Mouse (Mus musculus): ENCODE data around the gene Mvk. TPM values are rescaled to one million over a fixed set of nuclear protein-coding genes. Genes with fewer than 3 reads are reported as not detected.

Gene Mvk
- polyA plus RNA-seq, 1 experiment: 46.0 TPM

DNA sequence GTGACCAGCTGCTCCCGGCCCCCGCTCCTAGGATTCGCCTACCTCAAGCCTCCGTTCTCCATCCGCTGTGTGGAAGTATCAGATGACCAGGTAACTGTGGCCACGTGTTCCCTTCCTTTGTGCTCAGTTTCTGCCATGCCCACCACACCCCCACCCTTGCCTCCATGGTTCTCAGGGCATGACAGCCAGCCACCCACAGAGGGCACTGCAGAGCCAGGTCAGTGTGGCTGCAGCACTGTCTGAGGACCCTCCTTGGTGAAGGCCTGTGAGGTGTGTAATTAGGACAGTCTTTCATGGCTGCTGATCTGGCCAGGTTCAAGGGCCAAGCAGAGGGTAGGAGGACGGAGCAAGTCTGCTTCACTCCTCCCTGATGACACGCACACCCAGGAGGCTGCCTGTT, 25.5 kb upstream of the Mvk start:
- no peaks in the 10 kb centered on the region for H3K27me3 ChIP-seq (ENCODE audit: control insufficient read depth, insufficient read depth, insufficient read length)
- no peaks in the 10 kb centered on the region for H3K79me2 ChIP-seq (ENCODE audit: control insufficient read depth, insufficient read depth)
- TF ChIP-seq CTCF (IDR thresholded peaks at IDR 0.05; ENCODE audit: control insufficient read depth, insufficient read depth, insufficient read length): peak; percentile 10
- TF ChIP-seq MAX (IDR thresholded peaks at IDR 0.05): no peak
- no peak for TF ChIP-seq MYOG (IDR thresholded peaks at IDR 0.05; ENCODE audit: control insufficient read depth, extremely low read depth, insufficient read length)
- H3ac ChIP-seq (ENCODE audit: control insufficient read depth, insufficient read length, low read depth): no peak overlapping the region
- H3K4me3 ChIP-seq (ENCODE audit: insufficient read depth, poor library complexity, severe bottlenecking): no peak overlapping the region
- H3K36me3 ChIP-seq (ENCODE audit: control insufficient read depth, insufficient read depth): peaks cover 39% of the 10 kb centered on the region
- H3K79me3 ChIP-seq (ENCODE audit: low read depth): no peaks in the 10 kb centered on the region

DNA sequence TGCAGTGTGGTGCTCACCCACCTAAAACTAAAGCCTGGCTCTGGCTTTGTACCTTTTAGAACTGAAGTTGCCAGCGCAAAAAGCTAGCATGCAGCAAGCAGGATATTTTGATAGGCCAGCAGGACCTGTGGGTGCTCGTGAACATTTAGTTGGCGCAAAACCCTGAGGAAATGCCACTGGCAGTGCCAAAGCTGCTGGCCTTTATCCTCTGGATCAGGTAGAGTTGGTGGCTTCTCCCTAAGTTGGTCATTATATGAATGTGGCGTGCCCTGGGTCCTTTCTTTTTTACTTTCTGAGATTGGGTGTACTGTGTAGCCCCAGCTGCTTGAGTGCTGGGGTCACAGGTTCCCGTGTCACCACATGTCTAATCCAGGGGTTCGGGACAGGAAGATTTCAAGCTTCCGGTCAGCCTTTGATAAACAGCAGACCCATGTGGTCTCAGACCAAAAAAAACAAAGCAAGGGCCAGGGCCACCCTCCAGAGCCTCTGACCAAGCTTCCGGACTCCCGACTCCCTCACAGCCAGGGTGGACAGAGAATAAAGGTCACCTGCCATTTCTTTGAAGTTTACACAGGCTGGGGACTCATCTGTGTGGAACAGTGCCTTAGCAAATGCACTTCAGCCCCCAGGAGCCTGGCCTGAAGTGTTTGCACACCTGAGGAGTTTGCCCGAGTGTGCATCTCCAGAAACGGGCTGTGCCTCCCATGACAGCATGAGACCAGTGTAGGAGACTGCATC, 22.3 kb upstream of the Mvk start:
- no peaks in the 10 kb centered on the region for H3K79me2 ChIP-seq (ENCODE audit: control insufficient read depth, insufficient read depth)
- no peaks in the 10 kb centered on the region for H3K79me3 ChIP-seq (ENCODE audit: low read depth)
- H3ac ChIP-seq (ENCODE audit: control insufficient read depth, insufficient read length, low read depth): no peak overlapping the region
- H3K27me3 ChIP-seq (ENCODE audit: control insufficient read depth, insufficient read depth, insufficient read length): peaks cover 2% of the 10 kb centered on the region
- H3K36me3 ChIP-seq (ENCODE audit: control insufficient read depth, insufficient read depth): peaks cover 11% of the 10 kb centered on the region
- no peak for TF ChIP-seq CTCF (IDR thresholded peaks at IDR 0.05; ENCODE audit: control insufficient read depth, insufficient read depth, insufficient read length)
- no peak for TF ChIP-seq MYOG (IDR thresholded peaks at IDR 0.05; ENCODE audit: control insufficient read depth, extremely low read depth, insufficient read length)
- TF ChIP-seq MAX (IDR thresholded peaks at IDR 0.05): no peak
- TF ChIP-seq CEBPB (IDR thresholded peaks at IDR 0.05; ENCODE audit: low read depth): no peak
- no peak for TF ChIP-seq FOSL1 (IDR thresholded peaks at IDR 0.05; ENCODE audit: insufficient read depth, low read length, poor library complexity, severe bottlenecking)
- no peak for TF ChIP-seq MYOD1 (IDR thresholded peaks at IDR 0.05; ENCODE audit: control insufficient read depth, insufficient read length, low read depth)
- no peak for TF ChIP-seq USF1 (IDR thresholded peaks at IDR 0.05; ENCODE audit: low read depth)
- H3K4me3 ChIP-seq (ENCODE audit: insufficient read depth, poor library complexity, severe bottlenecking): no peak overlapping the region

DNA sequence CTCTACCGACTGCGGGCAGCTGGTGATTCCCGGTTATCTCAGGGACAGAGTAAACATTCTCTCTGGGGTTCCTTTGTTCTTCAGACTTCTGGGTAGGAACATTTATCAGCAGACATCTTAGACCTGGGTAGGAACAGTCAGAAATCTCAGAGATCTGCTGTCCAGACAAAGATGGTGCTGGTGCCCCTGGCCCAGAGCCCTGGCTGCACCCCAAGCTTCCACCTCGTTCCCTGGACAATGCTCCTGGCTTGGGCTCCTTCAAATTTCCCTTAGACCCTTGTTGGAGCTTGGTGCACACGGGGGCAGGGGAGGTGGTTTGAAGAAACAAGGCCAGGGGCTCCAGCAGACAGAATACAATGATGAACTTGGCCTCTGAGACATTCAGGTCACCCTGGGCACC, 21.5 kb upstream of the Mvk start:
- no peak overlapping the region for H3ac ChIP-seq (ENCODE audit: control insufficient read depth, insufficient read length, low read depth)
- H3K79me2 ChIP-seq (ENCODE audit: control insufficient read depth, insufficient read depth): no peaks in the 10 kb centered on the region
- H3K79me3 ChIP-seq (ENCODE audit: low read depth): no peaks in the 10 kb centered on the region
- no peak overlapping the region for H3K4me3 ChIP-seq (ENCODE audit: insufficient read depth, poor library complexity, severe bottlenecking)
- no peak for TF ChIP-seq MYOD1 (IDR thresholded peaks at IDR 0.05; ENCODE audit: control insufficient read depth, insufficient read length, low read depth)
- peaks cover 9% of the 10 kb centered on the region for H3K36me3 ChIP-seq (ENCODE audit: control insufficient read depth, insufficient read depth)
- peaks cover 4% of the 10 kb centered on the region for H3K27me3 ChIP-seq (ENCODE audit: control insufficient read depth, insufficient read depth, insufficient read length)

DNA sequence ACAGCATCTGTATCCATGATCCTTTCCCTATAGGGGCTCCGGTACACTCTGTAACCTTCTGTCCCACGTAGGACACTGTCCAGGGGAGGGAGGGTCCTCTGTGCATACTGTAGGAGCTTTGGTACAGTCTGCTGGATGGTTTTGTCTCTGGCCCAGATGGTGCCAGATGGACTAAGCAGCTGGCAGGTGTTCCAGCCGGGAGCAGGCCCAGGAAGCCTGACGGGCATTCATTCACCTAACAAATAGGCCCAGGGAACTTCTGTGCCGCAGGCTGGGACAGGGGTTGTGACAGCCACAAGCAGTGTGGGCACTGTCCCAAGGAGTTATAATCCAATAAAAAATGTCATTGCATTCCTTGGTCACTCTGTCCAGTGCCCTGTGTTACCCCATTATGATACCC, 20.1 kb upstream of the Mvk start:
- H3K36me3 ChIP-seq (ENCODE audit: control insufficient read depth, insufficient read depth): peaks cover 5% of the 10 kb centered on the region
- no peak overlapping the region for H3K4me3 ChIP-seq (ENCODE audit: insufficient read depth, poor library complexity, severe bottlenecking)
- peaks cover 17% of the 10 kb centered on the region for H3K27me3 ChIP-seq (ENCODE audit: control insufficient read depth, insufficient read depth, insufficient read length)
- no peaks in the 10 kb centered on the region for H3K79me2 ChIP-seq (ENCODE audit: control insufficient read depth, insufficient read depth)
- TF ChIP-seq USF1 (IDR thresholded peaks at IDR 0.05; ENCODE audit: low read depth) (no peak), CTCF (IDR thresholded peaks at IDR 0.05; ENCODE audit: control insufficient read depth, insufficient read depth, insufficient read length) (no peak), MYOD1 (IDR thresholded peaks at IDR 0.05; ENCODE audit: control insufficient read depth, insufficient read length, low read depth) (no peak), MYOG (IDR thresholded peaks at IDR 0.05; ENCODE audit: control insufficient read depth, extremely low read depth, insufficient read length) (no peak), FOSL1 (IDR thresholded peaks at IDR 0.05; ENCODE audit: insufficient read depth, low read length, poor library complexity, severe bottlenecking) (no peak)
- no peak overlapping the region for H3ac ChIP-seq (ENCODE audit: control insufficient read depth, insufficient read length, low read depth)
- no peaks in the 10 kb centered on the region for H3K79me3 ChIP-seq (ENCODE audit: low read depth)

DNA sequence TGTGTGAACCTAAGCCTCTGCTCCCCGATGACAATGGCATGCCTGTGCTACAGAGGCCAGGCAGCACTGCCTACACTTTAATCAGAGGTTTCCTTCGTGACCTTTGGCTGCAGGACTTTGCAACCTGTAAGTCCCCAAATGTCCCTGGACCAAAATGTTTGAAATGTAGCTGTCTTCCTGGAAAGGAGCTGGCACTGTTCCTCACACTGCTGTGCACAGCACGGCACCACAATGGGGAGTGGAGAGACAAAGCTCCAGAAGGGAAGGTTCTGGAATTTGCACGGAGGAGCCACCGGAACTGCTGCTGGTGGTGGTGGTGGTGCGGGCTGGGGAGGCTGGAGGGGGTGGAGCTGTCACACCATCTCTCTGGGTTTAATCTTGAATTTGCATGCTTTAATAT, 17.3 kb upstream of the Mvk start:
- TF ChIP-seq USF1 (IDR thresholded peaks at IDR 0.05; ENCODE audit: low read depth) (no peak), MYOD1 (IDR thresholded peaks at IDR 0.05; ENCODE audit: control insufficient read depth, insufficient read length, low read depth) (no peak), CTCF (IDR thresholded peaks at IDR 0.05; ENCODE audit: control insufficient read depth, insufficient read depth, insufficient read length) (no peak)
- Histone ChIP-seq H3K79me2 (ENCODE audit: control insufficient read depth, insufficient read depth) (no peaks in the 10 kb centered on the region), H3K79me3 (ENCODE audit: low read depth) (no peaks in the 10 kb centered on the region), H3K27me3 (ENCODE audit: control insufficient read depth, insufficient read depth, insufficient read length) (peaks cover 39% of the 10 kb centered on the region), H3K36me3 (ENCODE audit: control insufficient read depth, insufficient read depth) (no peaks in the 10 kb centered on the region), H3ac (ENCODE audit: control insufficient read depth, insufficient read length, low read depth) (no peak overlapping the region), H3K4me3 (ENCODE audit: insufficient read depth, poor library complexity, severe bottlenecking) (no peak overlapping the region)

DNA sequence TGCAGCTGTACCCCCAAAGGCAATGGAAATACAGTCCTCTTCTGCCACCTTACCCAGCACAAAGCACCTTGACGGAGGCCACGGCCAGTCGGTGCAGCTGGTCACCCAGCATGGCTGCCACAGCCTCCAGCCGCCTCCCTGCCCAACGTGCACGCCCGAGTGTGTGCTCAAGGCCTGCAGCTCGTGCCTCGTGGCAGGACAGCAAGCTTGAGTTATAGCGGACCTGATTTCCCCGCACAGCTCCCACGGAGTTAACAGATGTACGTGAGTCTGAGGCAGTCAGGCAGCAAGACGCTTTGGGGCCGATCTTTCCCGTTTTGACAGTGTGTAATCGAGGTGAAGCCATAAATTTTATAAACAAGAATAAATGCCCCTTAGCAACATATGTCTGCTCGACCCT, 15.4 kb upstream of the Mvk start:
- Histone ChIP-seq H3K36me3 (ENCODE audit: control insufficient read depth, insufficient read depth) (no peaks in the 10 kb centered on the region), H3K79me2 (ENCODE audit: control insufficient read depth, insufficient read depth) (no peaks in the 10 kb centered on the region), H3K27me3 (ENCODE audit: control insufficient read depth, insufficient read depth, insufficient read length) (peaks cover 44% of the 10 kb centered on the region), H3ac (ENCODE audit: control insufficient read depth, insufficient read length, low read depth) (no peak overlapping the region), H3K4me3 (ENCODE audit: insufficient read depth, poor library complexity, severe bottlenecking) (no peak overlapping the region), H3K79me3 (ENCODE audit: low read depth) (no peaks in the 10 kb centered on the region)
- TF ChIP-seq USF1 (IDR thresholded peaks at IDR 0.05; ENCODE audit: low read depth) (no peak), MAX (IDR thresholded peaks at IDR 0.05) (no peak), MYOG (IDR thresholded peaks at IDR 0.05; ENCODE audit: control insufficient read depth, extremely low read depth, insufficient read length) (no peak), MYOD1 (IDR thresholded peaks at IDR 0.05; ENCODE audit: control insufficient read depth, insufficient read length, low read depth) (no peak), FOSL1 (IDR thresholded peaks at IDR 0.05; ENCODE audit: insufficient read depth, low read length, poor library complexity, severe bottlenecking) (no peak), CTCF (IDR thresholded peaks at IDR 0.05; ENCODE audit: control insufficient read depth, insufficient read depth, insufficient read length) (no peak), CEBPB (IDR thresholded peaks at IDR 0.05; ENCODE audit: low read depth) (no peak)

Measured in C2C12 (cell line).